Mouse (Mus musculus) right cerebral cortex, postnatal 4 days (tissue): ENCODE measurements around the gene Ptdss2.

Experiments used
- DNase-seq: peaks from one replicate; pipeline ENCODE4 v3.0.0-alpha.2; 2022

The Ptdss2 gene

DNA sequence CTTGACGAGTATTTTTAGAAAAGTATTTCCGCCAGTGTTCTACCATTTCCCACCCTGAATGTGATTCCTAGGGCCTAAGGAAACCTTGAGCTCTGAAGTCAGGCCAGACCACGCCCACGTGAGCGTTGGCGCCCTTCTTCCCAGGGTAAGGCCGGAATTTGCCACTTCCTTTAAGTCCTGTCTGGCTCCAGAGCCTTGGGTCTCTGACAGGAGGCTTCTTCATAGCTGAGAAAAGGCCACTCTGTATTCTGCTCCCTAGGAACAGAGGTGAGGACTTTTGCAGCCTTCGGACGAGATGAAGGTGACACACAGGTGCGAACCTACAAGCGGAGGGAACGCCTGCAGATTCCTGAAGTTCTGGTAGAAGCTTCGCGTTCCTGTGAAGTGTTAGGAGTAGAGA is at the start of gene Ptdss2:
Gene Ptdss2 (plus strand): TSS at position 138 of the 400 bp plus-strand sequence.
- no peak for DNase-seq

GRCm38 (mm10) chr7:141073782-141074181 is 48.4 kb upstream of the Ptdss2 start:
- DNase-seq = no peak

- no peak for DNase-seq
These were observed 44.3 kb upstream of the Ptdss2 start, which contains the start of gene Pkp3 for GRCm38 (mm10) chr7:141077841-141078240. TSS of gene Pkp3 (plus strand) at chr7:141078218.

GRCm38 (mm10) chr7:141078876-141079275 is 43.3 kb upstream of the Ptdss2 start:
- DNase-seq = no peak

DNA sequence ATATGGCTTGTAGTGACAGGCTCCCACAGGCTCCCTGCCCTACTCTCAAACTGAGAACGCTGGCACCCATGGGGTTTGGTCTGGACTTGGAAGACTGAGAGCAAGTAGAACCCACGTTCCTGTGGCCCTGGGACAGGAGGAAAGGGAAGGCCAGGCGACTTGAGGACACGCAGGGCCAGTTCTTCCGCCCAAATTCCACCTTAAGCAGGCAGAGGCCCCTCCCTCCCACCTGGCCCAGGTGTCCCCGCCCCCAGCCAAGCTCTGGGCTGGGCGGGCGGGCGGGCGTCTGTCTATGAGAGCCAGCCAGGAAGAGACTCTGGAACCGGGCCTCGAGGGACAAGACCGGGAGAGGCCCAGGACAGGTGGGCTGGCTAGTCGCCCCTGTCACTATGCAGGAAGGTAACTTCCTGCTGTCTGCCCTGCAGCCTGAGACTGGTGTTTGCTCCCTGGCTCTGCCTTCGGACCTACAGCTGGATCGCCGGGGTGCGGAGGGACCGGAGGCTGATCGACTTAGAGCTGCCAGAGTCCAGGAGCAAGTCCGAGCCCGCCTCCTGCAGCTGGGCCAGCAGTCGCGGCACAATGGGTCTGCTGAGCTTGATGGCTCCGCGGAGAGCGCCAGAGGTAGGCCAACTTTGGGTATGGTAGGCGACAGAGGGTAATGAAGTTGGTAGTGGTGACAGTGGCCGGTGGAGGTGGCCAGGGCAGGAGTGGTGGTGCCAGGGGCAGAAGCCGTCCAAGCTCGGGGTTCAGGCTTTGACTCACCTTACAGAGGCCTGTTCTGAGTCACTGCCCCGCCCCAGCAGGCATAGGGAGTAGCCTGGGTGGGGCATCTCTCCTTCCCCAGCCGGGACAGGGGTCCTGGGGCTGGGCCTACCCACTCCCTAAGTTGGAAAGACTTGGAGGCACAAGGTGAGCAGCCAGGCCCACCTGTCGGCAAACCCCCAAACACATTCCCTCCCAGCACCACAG is 42.4 kb upstream of the Ptdss2 start:
- DNase-seq = no peak

GRCm38 (mm10) chr7:141087894-141088293 is 34.3 kb upstream of the Ptdss2 start:
- DNase-seq = no peak

- DNase-seq = no peak
These were observed 33.7 kb upstream of the Ptdss2 start for GRCm38 (mm10) chr7:141088473-141088872.

DNA sequence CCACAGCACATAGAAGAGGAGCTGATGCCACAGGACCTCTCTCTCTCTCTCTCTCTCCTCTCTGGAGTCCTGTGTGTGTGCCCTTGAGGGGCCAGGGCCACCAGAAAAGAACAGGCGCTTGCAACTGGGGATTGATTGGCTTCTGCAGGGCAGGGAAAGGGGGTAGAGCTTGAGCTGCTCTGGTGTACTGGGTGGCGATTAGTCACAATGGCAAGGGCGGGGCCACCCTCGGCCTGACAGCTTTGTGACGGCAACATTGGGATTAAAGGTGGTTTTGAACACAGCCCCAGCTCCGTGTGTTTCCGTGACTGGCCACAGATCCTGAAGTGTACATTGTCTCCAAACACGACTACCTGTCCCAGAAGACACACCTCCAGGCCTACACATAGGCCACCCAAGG is 32.0 kb upstream of the Ptdss2 start:
- DNase-seq = no peak

- DNase-seq = no peak
These were observed 30.0 kb upstream of the Ptdss2 start for GRCm38 (mm10) chr7:141092051-141092735.

GRCm38 (mm10) chr7:141093950-141094349 is 28.2 kb upstream of the Ptdss2 start:
- no peak for DNase-seq

DNA sequence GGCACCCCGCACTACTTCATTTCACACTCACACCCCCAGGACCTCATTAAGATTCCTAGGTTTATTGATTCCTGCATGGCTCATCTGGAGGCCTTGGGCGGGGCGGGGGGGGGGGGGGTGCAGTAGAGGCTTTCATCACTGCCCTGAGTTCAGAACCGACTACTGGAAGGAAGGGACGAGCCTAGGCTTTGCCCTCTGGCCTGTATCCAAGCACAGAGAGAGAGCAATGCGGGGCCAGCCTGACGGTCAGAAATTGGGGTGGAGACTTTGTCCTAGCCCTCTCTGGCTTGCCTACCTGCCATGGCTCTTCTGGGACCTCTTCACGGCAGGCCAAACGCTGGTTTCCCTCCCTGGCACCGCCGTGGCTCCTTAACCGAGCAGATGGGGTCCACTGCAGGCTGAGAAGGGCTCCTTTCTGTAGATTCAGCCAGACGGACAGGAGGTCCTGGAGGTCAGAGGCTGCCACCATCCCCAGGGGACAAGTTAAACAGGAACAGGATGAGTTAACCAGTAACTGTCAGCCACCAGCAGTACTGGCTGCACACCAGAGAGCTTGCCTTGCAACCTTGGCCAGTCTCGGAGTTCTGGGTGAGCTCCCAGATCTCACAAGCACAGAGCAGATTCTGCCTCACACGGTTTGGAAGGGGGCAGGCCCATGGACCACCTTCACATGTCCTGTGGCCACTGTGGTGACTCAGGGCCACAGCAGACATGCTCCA is 27.5 kb upstream of the Ptdss2 start:
- no peak for DNase-seq

- no peak for DNase-seq
These were observed 26.2 kb upstream of the Ptdss2 start for GRCm38 (mm10) chr7:141096021-141096420.

- no peak for DNase-seq
These were observed 25.5 kb upstream of the Ptdss2 start for GRCm38 (mm10) chr7:141096649-141097056.

DNA sequence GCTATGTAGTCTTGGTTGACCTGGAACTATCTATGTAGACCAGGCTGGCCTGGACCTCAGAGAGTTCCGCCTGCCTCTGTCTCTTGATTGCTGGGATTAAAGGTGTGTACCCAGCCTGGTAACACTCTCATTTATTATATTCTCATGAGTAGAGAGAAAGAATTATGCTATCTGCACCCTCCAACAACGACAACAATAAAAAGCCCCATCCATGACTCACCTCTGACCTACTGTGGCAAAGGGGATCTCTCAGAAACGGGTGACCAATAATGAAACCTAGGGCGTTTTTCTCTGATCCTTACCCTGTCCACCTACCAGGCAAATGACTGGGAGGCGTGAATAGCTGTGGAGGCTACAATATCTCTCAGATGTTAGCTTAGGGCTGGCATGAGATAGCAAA is 25.0 kb upstream of the Ptdss2 start:
- DNase-seq = no peak

GRCm38 (mm10) chr7:141099911-141100691 is 22.1 kb upstream of the Ptdss2 start, which contains the start of gene Sigirr:
TSS of gene Sigirr (minus strand) at chr7:141100572.
- DNase-seq = peak; percentile 52

GRCm38 (mm10) chr7:141103161-141103560 is 19.0 kb upstream of the Ptdss2 start:
- no peak for DNase-seq

GRCm38 (mm10) chr7:141115874-141116273 is 6.3 kb upstream of the Ptdss2 start:
- no peak for DNase-seq

- DNase-seq = no peak
These were observed 4.5 kb upstream of the Ptdss2 start, which contains the start of gene Ano9 for GRCm38 (mm10) chr7:141117636-141118035. TSS of gene Ano9 (minus strand) at chr7:141117806.

DNA sequence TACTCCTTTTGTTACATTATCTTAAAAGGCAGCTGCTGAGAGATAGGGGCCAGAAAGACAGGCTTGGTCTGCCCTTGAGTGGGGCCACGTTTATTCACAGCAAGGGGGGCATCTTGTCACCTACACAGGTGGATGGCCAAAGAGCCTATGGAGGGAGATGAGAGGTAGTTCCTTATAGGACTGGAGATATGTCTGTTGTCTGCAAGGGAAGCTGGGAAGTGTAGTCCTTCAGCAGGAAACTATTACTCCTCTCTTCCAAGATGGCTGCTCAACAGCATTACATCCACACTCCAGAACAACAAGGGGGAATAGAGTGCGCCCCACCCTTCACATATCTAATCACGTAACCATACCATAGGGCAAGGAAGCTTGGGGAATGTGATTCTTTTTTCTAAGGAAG is 2.7 kb upstream of the Ptdss2 start:
- no peak for DNase-seq

DNA sequence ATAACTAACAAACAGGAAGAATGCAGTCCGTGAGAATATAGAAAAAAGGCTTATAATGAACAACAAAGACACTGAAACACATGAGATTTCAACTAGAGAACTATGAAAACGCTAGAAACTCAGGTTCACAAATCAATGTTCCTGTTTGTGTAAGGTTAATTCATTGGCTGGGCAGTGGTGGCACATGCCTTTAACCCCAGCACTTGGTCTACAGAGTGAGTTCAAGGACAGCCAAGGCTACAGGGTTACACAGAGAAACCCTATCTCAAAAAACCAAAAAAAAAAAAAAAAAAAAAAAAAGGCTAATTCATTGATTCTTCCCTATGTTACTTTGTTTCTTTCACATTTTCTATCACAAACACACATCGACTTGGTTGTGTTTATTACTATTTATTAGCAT is 1.6 kb upstream of the Ptdss2 start:
- DNase-seq = no peak

- DNase-seq = no peak
These were observed 1.1 kb upstream of the Ptdss2 start for GRCm38 (mm10) chr7:141121051-141121531.
